Mouse (Mus musculus) heart, postnatal 0 days (tissue): ENCODE data around the gene Poc5.

Experiments used
- CTCF ChIP-seq: IDR thresholded peaks from 2 replicates; pipeline ENCODE4 v1.5.1; 2016; ENCODE audit warnings: antibody characterized with exemption, control low read depth, low read depth
- EP300 ChIP-seq: IDR thresholded peaks from 2 replicates; pipeline ENCODE4 v1.6.1; 2016; ENCODE audit warnings: antibody characterized with exemption, low read depth

GRCm38 (mm10) chr13:96351264-96351663 is 36.8 kb upstream of the Poc5 start:
- no peak for TF ChIP-seq CTCF
- TF ChIP-seq EP300: no peak
